Mouse (Mus musculus): ENCODE measurements at regions not wholly inside any gene's neighbourhood (a gene's known extent, or its start where the extent isn't known, plus 50 kb on each side); places are given as distances from the start of the nearest gene placed in this dataset.

DNA sequence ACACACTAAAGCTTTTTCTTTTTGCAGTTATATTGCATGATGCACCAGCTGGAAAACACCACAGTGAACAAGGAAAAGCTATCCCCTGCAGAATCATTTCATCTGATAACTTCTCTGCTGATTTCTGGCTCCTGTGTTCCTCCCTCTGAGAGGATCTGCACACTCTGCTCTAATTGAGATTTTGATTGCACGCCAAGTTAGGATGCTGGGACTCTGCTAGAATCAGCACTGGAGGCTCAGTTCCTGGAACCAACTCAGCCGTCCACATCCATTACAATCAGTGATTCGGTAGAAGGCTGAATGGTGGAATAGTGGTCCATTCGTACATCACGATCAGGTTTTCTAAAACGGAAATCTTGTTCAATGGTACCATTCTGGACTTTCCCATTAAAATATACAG, 434.1 kb downstream of the Tox3 start:
- no peak for DNase-seq (ENCODE audit: low read depth, low spot score)

DNA sequence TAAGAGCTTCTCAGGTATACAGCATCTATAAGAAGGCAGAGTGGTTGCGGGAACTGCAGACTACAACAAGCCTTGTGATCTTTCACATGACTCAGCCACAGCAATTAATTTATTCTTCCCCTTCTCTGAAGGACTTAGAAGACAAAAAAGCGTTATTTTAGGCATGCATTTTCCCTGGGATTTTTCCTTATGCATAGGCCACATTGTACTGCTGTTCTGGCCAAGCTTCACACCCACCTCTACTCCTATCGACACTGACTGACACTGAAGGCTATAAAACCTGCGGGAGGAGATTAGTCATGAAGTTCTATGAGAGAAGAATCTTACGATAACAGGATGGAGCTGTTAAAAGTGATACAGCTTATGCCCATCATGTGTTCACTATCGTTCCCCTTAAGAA, 441.9 kb downstream of the Tox3 start:
- no peak for DNase-seq (ENCODE audit: low read depth, low spot score)

DNA sequence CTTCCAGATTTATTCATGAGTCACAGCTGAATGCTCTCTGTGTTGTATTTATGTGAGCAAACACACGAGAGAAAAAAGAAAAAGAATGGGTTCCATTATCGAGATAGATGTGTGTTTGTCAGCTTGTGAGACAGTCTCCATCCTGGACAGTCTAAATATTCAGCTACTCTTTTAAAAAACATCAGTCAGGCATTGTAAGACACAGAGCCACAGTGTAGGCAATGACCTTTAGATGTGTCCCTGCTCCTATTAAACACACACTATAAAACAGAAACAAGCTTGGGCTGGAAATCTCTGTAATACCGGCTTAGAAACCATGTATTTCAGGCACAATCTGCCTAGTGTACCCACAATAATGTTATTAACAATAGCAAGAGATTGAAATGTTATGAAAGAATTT, 442.6 kb downstream of the Tox3 start:
- DNase-seq (ENCODE audit: low read depth, low spot score): no peak

DNA sequence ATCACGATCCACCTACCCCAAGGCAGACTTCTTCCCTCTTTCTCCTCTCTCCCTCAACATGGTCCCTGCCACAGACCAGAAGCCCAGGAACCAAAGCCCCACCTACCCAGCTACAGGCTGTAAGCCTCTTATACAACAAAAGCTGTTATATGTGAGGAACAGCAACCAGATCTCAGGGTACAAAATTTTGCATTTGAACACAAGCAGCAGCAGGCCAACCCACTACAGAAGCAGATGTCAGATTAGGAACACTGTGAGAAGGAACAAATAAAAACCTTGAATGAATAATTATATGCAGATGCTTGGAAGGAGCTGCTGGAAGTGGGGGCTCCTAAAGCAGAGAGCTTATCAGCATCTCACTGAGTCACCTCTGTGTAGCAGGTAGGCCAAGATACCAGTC, 444.8 kb downstream of the Tox3 start:
- no peak for DNase-seq (ENCODE audit: low read depth, low spot score)

DNA sequence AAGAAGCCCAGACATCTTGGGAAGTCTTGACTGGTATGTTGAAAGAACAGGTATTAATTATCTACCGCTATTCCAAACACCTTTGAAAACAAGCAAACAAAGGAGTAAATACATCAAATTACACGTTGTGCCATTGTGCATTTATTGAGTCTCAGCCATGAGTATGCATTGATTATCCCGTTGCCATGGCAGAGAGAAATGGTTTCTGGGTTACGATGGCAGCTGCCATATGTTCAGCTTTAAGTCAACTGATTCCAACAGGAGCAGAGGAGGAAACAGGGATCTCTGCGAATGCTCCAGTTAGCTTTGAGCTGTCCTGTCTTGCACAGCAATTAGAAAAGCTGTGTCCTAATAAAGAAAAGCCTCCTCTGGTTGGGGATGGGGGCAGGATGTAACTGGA, 475.4 kb downstream of the Tox3 start:
- no peak for DNase-seq (ENCODE audit: low read depth, low spot score)

DNA sequence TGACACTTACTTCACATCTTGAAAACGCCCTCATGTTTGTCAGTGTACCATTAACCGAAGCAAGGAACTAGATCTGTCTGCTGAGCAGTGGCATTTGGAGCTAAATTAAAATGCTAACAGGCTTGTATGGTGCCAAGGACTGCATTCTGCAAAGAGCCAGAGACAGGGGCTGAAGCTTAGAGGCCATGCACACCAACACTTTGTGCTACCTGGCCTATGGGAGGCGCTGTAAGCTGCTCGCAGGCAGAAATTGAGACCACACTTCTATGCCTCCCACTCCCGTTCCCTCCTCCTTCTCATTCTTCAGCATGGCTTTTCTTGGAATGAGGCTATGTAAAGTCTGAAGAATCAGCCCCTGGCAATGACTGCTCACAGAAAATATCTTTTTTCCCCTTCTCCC, 476.2 kb downstream of the Tox3 start:
- no peak for DNase-seq (ENCODE audit: low read depth, low spot score)

DNA sequence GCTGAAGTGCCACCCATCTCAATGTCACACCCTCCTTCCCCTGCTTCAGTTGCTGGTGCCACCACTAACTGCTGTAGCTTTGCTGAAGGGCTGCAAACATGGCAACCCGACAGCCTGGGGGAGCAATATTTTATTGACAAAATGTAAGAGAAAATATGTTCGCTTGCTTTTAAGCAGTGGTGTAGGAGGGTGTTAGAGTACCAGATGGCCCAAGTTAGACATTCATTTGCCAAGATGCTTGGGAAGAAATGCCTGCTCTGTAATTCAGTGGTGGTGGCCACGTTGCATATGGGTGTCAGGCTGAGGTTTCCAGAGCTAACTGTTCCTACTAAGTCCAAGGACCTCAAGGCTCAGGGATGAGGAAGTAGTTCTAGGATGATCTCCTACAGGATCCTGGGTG, 488.3 kb downstream of the Tox3 start:
- DNase-seq (ENCODE audit: low read depth, low spot score): no peak

DNA sequence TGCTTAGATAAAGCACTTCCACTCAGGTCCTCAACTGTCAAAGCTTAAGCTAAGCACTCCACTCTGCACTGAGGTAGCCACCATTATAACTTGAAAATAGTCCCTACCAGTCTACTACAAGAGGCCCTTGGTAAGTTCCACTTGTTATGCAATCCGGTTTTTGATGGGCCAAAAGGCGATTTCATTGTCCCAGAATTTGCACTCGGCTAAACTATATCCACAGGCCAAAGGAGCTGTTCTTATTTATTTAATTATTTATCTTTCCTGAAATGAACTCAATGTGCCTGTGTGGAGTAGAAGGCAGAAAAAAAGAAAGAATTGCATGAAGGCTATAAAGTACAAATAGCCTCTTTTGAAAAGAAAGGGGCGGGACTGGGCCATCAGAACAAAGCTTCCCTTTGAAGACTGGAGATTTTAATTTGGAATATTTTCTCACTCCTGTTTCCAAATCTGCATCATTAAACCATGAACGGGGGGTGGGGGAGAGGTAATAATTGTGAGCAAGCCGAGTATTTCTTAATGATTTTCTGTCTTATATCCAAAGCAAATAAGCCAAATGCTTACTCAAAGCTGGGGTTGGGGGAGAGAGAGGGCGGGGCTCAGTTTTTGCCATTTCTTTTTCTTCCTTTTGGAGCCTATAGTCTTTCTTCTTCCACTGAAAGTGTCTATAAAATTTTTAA, 489.3 kb downstream of the Tox3 start:
- DNase-seq (ENCODE audit: low read depth, low spot score): no peak

DNA sequence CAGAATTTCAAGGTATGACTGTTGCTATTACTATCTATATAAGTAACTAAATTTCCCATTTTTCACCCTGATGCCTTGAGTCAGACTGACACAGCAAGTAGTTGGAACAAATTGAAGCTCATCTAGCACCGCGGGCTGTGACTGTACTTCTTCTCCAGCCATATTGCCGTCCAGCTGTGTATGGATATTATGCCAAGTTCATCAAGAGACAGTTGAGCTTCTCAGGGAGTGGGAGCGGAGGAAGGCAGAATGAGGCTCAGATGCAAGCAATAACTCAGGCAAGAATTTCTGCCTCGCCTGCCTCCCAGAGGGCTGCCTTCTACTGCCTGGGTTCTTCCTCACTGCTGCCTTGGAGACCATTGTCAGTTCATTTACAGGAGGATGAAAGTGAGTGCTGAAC, 492.6 kb downstream of the Tox3 start:
- DNase-seq (ENCODE audit: low read depth, low spot score): no peak

DNA sequence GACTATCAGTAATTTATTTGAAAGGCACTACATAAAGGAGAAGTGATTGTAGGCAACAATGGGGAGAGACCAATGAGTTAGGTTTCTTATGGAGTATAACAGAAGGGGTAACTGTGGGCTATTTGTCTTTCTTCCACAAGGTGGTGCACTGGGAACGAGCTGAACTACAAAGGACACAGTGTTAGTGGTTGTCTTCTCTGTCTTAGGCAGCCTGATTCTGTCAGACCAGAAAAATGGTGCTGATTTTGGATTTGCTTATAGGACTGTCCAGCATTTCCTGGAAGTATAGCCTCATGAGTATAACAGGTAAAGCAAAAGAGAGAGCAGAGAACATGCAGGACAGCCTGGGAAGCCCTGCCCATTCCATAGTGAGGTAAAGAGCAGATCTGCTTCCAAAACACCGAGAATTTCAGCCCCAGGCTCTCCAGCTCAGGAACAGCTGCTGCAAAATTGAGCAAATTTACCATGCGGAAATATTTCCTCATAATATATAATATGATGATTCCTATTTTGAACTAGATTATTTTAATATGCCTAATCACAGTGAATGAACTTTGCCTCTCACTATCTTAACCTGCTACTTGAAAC, 497.8 kb downstream of the Tox3 start:
- DNase-seq (ENCODE audit: low read depth, low spot score): peak; percentile 32

DNA sequence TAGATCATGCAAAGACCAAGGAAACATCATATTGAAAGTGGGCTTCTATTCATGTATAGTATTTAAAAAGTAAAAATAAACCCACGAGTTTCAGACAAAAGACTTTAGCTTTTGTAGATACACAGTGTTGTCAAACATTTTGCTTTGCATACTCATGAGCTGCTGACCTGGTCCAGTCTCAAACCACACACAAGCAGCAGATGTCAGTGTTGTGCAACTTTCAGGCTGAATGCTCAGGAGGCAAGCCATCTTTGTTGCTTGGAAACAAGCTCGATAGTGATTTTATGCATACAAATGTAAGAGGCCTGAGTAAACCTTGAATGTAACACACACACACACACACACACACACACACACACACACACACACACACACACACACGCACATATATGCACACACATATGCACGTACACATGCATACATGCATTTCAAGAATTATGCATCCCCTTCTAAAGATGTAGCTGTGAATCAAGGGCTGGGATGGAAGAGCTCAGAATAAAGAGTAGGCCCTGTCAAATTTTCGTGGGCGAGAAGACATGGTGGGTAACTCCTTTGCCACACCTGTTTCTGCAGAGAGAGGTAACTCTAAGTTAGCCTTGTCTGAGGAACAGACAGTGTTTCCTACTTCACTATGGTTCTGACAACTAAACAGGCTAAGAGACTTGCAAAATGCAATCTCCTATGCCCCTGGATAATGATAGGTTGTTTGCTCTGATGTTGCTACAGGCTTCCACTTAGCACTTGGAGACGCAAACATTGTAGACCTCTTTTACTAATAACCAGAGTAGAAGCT, 498.5 kb downstream of the Tox3 start:
- DNase-seq (ENCODE audit: low read depth, low spot score): peak; percentile 15

DNA sequence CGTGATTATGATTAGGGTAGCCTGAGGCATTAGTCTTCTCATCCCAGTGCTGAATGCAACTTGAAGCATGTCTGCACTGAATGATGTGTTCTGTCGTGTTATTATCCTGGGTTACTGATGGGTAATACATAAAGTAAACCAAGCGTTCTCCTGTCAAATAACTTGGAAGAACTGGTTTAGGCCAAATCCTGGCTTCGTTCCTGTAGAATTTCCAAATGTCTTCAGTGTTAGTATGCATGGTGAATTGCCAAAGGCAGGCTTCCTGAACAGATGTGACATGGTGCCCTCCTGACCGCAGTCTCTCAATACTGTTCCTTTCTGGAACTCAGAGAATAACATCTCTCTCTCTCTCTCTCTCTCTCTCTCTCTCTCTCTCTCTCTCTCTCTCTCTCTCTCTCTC, 509.6 kb downstream of the Tox3 start:
- DNase-seq (ENCODE audit: low read depth, low spot score): no peak

DNA sequence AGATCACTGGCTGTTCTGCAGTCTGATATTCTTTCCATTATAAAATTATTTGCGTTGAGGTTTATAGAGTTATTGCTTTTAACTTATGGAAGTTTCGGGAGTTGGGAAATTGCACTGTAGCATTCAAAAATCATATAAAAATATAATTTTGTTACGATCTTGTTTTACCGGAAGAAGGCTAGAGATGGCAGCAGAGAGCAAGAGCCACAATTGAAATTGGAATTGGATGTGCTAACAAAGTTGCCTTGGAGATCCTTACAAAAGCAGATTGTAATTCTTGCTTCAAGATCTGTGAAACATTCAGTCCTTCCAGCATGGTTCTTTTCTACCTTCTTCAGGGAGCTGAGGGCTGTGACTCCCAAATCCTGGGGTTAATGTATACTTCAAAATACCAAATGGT, 514.4 kb downstream of the Tox3 start:
- no peak for DNase-seq (ENCODE audit: low read depth, low spot score)

DNA sequence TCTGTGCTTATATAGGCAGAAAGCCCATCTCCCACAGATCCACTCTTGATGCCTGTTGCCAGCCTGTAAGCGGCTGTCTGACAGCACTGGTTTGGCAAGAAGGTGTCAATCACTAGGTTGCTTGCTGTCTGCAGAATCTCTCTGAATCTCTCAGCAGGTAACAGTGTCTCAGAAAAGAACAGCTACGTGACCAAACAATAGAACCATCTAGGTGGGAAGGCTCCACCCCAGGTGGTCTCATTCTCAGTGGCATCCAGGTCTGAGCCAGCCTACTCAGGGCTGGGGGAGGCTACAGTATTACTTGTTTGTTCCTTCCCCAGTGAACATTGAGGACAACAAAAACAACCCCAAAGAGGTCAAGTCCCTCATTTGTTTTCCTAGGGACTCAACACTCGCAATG, 523.6 kb downstream of the Tox3 start:
- DNase-seq (ENCODE audit: low read depth, low spot score): no peak

DNA sequence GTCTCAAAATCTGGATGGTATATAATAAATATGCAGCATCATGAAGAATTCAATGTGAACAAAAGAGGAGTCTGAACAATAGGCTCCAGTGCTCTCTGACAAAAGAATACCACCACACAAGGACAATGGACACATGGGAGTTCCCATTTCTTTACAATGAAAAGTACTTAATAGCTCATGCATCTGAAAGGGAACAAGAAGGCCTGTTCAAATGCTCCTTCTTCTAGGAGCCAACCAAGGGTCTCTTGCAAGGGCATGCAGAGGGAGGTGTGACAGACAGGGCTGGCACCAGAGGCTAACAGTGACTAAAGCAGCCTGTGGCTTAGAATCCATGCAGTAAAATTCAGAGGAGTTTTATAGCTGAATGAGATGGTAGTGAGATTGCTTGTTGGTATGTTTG, 524.5 kb downstream of the Tox3 start:
- no peak for DNase-seq (ENCODE audit: low read depth, low spot score)

DNA sequence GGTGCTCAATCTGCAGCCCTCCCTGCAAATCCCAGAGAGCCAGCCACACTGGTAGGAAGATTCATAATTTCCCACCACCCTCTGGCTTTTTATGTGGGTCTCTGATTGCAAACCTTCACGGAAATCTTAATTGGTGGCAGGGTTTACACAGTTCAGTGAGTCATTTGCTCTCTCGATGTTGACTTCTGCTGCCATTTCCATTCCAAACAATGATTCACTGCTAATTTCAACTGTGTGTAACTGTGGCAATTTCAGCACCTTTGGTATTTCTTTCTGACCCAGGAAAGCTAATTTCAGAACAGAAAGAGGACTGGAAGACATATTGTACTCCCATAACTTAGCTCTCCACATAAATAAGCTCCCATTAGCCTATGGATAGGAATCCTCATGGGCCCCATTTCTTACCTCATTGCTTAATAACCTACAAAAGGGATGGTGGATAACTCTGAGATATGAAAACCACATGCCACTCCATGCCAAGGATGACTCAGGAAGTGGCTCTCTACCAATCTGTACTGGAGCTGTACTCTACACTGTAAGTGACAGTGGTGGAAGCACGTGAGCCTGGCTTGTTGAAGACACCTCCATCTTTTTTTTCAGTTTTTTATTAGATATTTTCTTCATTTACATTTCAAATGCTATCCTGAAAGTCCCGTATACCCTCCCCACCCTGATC, 536.0 kb downstream of the Tox3 start:
- peak; percentile 69 for DNase-seq (ENCODE audit: low read depth, low spot score)

DNA sequence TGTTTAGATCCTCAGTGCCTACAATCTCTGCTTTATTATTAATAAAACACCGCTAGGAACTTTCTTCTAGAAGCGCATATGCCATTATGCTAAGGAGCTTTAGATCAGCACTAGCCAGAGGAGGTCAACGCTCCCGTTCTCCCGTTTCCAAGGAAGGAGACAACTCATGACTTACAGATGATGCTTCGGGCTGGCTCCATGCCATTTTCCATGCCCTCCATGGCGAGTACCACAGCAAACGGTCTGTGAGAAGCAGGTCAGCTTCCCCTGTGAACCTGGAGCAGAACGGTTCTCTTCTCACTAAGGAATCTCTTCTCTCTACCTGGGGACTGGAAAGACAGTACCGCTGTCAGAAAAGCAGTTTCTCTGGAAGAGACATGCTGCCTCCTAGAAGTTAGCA, 559.8 kb downstream of the Tox3 start:
- DNase-seq (ENCODE audit: low read depth, low spot score): no peak

DNA sequence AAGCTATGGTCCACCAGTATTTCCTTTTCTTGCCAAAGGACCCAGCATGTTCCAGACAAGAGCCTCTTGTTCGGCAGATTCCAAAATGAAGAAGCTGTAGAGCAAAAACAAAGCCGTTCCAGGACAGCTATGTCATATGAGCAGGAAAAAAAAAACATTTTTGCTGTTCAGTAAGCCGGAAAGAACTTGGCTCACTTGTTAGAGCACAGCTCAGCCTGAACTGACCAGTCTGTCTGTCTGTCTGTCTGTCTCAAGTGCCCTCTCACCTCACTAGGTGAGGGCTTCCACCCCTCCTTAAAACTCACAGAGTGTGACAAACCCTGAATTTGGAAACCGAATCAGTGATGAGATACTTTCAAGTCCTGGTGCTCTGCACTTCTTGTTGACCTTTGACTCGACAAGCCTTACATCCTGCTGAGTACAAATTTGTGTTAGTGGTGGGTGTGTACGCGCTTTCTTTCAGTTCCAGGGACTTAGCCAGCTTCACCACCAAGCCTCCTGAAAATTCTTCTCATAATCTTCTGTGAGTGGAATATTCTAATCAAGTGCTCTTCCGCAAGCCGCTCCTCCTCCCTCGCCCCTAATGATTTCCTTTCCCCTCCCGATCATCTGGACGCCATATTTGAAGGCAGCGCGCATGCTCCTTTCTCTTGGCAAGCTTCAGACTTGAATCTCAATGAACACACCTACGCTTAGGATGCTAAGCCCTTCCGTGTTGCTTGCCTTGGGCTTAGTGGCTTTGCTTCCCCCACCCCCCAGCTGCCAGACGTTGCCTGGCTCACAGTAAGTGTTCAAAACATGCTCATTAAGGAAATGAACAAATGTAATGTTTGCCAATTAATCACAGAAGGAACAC, 560.9 kb downstream of the Tox3 start:
- no peak for DNase-seq (ENCODE audit: low read depth, low spot score)

DNA sequence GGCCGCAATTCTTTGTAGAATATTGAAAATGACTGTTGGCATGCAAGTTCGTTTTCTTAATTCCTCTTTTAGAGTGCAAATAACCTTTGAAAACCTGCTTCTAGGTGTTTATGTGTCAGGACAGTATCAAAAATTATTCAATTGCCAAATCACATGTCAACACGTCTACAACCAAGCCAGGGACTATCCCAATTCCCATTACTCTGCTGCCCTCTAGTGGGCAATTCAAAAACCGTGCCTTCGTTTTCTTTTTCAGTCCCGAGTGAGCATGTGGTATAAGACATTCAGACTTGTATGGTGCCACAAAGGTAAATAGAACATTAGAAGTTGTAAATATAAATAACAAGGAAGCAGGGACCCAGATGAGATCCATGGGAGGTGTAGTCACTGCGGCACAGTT, 563.1 kb downstream of the Tox3 start:
- DNase-seq (ENCODE audit: low read depth, low spot score): peak; percentile 84

DNA sequence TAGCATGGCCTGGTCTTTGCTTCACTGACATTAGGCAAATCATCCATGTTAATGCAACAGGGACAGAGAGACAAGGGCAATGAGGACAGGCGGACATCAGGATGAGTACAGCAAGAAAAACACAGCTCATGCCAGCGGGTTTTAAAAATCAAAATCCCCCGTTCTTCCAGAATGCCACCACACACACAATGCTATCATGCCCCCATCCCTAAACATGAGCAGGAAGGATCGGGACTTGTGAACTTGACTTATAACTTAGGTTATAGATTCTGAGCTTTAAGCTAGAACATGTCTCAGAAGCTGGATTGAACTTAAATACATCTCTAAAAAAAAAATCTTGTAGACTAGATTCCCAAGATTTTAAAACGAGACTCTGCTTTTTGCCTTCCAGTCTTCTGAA, 564.8 kb downstream of the Tox3 start:
- DNase-seq (ENCODE audit: low read depth, low spot score): no peak

DNA sequence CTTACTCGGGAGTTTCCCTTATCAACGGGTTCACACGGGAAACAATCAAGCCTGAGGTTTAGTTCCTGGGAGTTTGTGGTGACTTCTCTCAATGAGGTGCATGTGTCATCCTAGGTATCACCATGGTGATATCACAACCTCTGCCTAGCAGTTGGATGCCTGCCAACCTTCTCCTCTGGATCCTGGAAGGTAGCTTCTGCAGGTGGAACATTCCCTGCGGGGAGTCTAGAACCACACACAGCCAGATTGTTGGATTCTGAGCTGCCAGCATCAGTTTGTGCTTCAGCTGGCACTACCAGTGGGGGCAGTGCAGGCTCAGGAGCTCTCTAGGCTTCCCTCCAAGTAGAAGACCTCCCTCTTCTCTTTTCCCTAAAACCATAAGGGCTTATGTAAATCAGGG, 581.8 kb downstream of the Tox3 start:
- no peak for DNase-seq (ENCODE audit: low read depth, low spot score)

DNA sequence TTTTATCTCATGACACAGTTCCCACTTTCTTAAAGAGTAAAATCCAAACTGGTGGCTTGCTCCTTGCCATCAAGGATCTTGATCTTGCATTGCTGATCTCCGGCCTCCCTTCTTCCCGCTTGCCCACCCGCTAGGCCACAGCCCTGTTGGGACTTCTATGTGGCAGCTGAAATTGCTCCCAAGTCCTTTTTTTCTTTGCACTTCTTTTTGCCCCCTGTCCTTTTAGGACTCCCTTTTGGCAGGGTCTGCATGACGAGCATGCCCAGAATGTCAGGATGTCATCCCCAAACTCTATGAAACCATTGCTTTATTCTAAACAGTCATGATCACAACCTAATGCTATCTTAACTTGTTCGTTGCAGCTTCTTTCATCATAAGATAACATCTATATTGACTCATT, 588.6 kb downstream of the Tox3 start:
- DNase-seq (ENCODE audit: low read depth, low spot score): no peak
